Comparison of ENCODE assay signal across 8 mouse cellular contexts in genomic region chr6:14898096-14898855, GRCm38 (mm10). TPM values are rescaled to one million over a fixed set of nuclear protein-coding genes. Genes with fewer than 3 reads are reported as not detected.
DNase-seq lines count a peak whose midpoint lies in the region; ATAC-seq and TF ChIP-seq lines count a peak whose summit lies in the region.

No protein-coding gene starts in this region.

- no peak overlapping the region for H3K27ac ChIP-seq in ES-E14 (ENCODE audit: insufficient read depth, low read depth, low read length, poor library complexity, severe bottlenecking)
- 0 out of 2 replicates have a peak overlapping the region, but pooled peaks have one; percentile 56 for H3K27ac ChIP-seq in limb, embryonic 11.5 days (replicated peaks; ENCODE audit: low read depth, low read length)
- H3K27ac ChIP-seq in neural tube, embryonic 11.5 days (ENCODE audit: low read depth, low read length): peak overlapping the region; percentile 46; the same call in 1 of the 2 replicates

- peaks cover 0 to 3% of the 10 kb centered on the region in 2 experiments; a peak in 1 of 4 replicates for H3K4me1 ChIP-seq in ES-E14 (ENCODE audit: control insufficient read depth in 2 of 2, insufficient read depth in 2 of 2, low read length in 2 of 2, poor library complexity in 1 of 2)
- peaks cover 5% of the 10 kb centered on the region for H3K4me1 ChIP-seq in limb, embryonic 11.5 days (ENCODE audit: control insufficient read depth, insufficient read depth, low read length)
- H3K4me1 ChIP-seq in neural tube, embryonic 11.5 days (ENCODE audit: control insufficient read depth, insufficient read depth, low read length): peaks cover 15% of the 10 kb centered on the region

- H3K4me2 ChIP-seq in limb, embryonic 11.5 days (ENCODE audit: low read depth, severe bottlenecking): peak overlapping the region; percentile 21
- H3K4me2 ChIP-seq in neural tube, embryonic 11.5 days (ENCODE audit: low read depth): peak overlapping the region; percentile 79

- H3K9me3 ChIP-seq in ES-E14 (ENCODE audit: control insufficient read depth, insufficient read depth, low read depth, low read length): no peaks in the 10 kb centered on the region
- H3K9me3 ChIP-seq in limb, embryonic 11.5 days (ENCODE audit: control insufficient read depth, low read length): no peaks in the 10 kb centered on the region
- H3K9me3 ChIP-seq in neural tube, embryonic 11.5 days (ENCODE audit: control insufficient read depth, low read length): no peaks in the 10 kb centered on the region

- no peaks in the 10 kb centered on the region for H3K36me3 ChIP-seq in ES-E14 (ENCODE audit: control insufficient read depth, insufficient read depth, low read length, poor library complexity, severe bottlenecking)
- H3K36me3 ChIP-seq in limb, embryonic 11.5 days (ENCODE audit: control insufficient read depth, insufficient read depth, low read length): no peaks in the 10 kb centered on the region
- H3K36me3 ChIP-seq in neural tube, embryonic 11.5 days (ENCODE audit: control insufficient read depth, insufficient read depth, low read length): no peaks in the 10 kb centered on the region

- in situ Hi-C loops in ES-E14 (cut with MboI; ENCODE audit: low sequenced_read_pairs in 2 of 2, unreplicated experiment in 2 of 2): no loop called here

- H3K4me3 ChIP-seq in ES-E14 (ENCODE audit: insufficient read depth in 1 of 2, low read depth in 1 of 2, low read length in 2 of 2, poor library complexity in 1 of 2, severe bottlenecking in 1 of 2): 0 out of 4 replicates have a peak overlapping the region, but pooled peaks of 1 of the 2 experiments have one; percentile 14
- H3K4me3 ChIP-seq in limb, embryonic 11.5 days (ENCODE audit: low read depth, low read length): no peak overlapping the region
- H3K4me3 ChIP-seq in neural tube, embryonic 11.5 days (ENCODE audit: low read depth, low read length): peak overlapping the region; percentile 19

- H3K27me3 ChIP-seq in limb, embryonic 11.5 days (ENCODE audit: control insufficient read depth, insufficient read depth, low read length): no peaks in the 10 kb centered on the region
- H3K27me3 ChIP-seq in neural tube, embryonic 11.5 days (ENCODE audit: control insufficient read depth, insufficient read depth, low read length): no peaks in the 10 kb centered on the region

- ATAC-seq in limb, embryonic 11.5 days (ENCODE audit: insufficient number of reproducible peaks, low FRiP score, low TSS enrichment, low read depth): peak; percentile 67
- ATAC-seq in neural tube, embryonic 11.5 days (ENCODE audit: insufficient read depth, low FRiP score, low TSS enrichment): peak; percentile 49

- DNase-seq in cerebellum, postnatal 25 days: peak; percentile 5 to 16
- DNase-seq in cerebellum, adult 9-10 months: no peak
- no peak for DNase-seq in ES-E14 (ENCODE audit: low read depth, low spot score)
- peak; percentile 18 to 19 for DNase-seq in gastrocnemius, postnatal 4 days (ENCODE audit: low spot score in 2 of 2)
- peak; percentile 87 for DNase-seq in limb, embryonic 11.5 days (ENCODE audit: low spot score)
- DNase-seq in neural tube, embryonic 11.5 days (ENCODE audit: low spot score): peak; percentile 81
- DNase-seq in urinary bladder, postnatal 10 days (ENCODE audit: low spot score): no peak
- DNase-seq in spleen, postnatal 4 days (ENCODE audit: low spot score in 2 of 2): no peak

- under 1% methylated on average over 31 of the region's 31 CpGs for WGBS in limb, embryonic 11.5 days
- under 1% methylated on average over 31 of the region's 31 CpGs for WGBS in neural tube, embryonic 11.5 days

- no peak overlapping the region for H3K9ac ChIP-seq in ES-E14 (ENCODE audit: insufficient read depth, low read depth, low read length, poor library complexity, severe bottlenecking)
- H3K9ac ChIP-seq in limb, embryonic 11.5 days (ENCODE audit: low read length): no peak overlapping the region
- H3K9ac ChIP-seq in neural tube, embryonic 11.5 days (ENCODE audit: low read length): peak overlapping the region; percentile 23; the same call in 1 of the 2 replicates

TF ChIP-seq in ES-E14, 5 proteins besides CTCF, POLR2A, EP300 and RAD21:
- TF ChIP-seq HCFC1 (IDR thresholded peaks at IDR 0.05; ENCODE audit: borderline replicate concordance, insufficient read depth, low read length): no peak
- TF ChIP-seq ZNF384 (IDR thresholded peaks at IDR 0.05; ENCODE audit: low read depth, low read length): peak; percentile 80

RNA-seq across cellular contexts. Expression of gene Foxp2, which starts 2.9 kb away (rescaled TPM):
- total RNA-seq in ES-E14 (2012; rRNA removed): 0.09 TPM in 1 of 2 replicates, not detected in the other
- total RNA-seq in gastrocnemius, postnatal 4 days (2021): 1 to 10 TPM; 4.8 to 5.6 TPM
- 24.2 and 27.3 TPM in 2 replicates for polyA plus RNA-seq in limb, embryonic 11.5 days (2014; fragmentation: Nextera tagmentation; extraction: Ambion mirVana)
- 30.9 and 31.9 TPM in 2 replicates for polyA plus RNA-seq in neural tube, embryonic 11.5 days (2014; fragmentation: Nextera tagmentation; extraction: Ambion mirVana)

Comparison
In these comparisons a context has a peak if more than half of its experiments do, and no peak if none do; other contexts are left out.
1. DNase-seq: peak in cerebellum, postnatal 25 days (2 of 2), gastrocnemius, postnatal 4 days (2 of 2), limb, embryonic 11.5 days (single experiment) and neural tube, embryonic 11.5 days (single experiment); none in cerebellum, adult 9-10 months (single experiment), ES-E14 (single experiment), urinary bladder, postnatal 10 days (single experiment) and spleen, postnatal 4 days (0 of 2).